Comparison of ENCODE assay signal across 22 mouse cellular contexts in the genomic region with DNA sequence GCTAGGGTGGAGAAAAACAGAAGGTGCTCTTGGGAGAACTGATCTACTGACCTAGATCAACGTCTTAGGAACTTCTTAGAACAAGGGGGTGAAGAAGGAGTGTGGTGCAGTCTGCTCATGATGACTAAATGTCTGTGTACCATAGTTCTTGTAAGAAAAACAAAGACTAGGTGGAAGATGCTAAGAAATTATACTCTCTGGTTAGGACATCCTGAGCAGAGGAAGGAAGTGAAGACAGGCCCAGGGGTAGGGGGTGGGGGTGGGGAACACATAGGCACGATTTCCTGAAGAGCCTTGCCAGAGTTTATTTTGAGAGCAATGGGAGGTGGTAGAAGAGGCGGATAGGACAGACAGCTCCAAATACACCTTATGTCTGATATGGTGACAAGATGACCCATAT. TPM values are rescaled to one million over a fixed set of nuclear protein-coding genes. Genes with fewer than 3 reads are reported as not detected.
DNase-seq lines count a peak whose midpoint lies in the region; ATAC-seq and TF ChIP-seq lines count a peak whose summit lies in the region.
"Had no signal": no experiment of that assay in that cellular context is flagged by ENCODE, and none has a peak within 500 bp of the region (broad histone marks: within the 10 kb centered on the region; RNA-seq: fewer than 3 reads in every experiment).

No protein-coding gene starts in this region.

- H3K9ac ChIP-seq in liver, embryonic 11.5 days (ENCODE audit: low read depth, low read length): no peak overlapping the region
- H3K9ac ChIP-seq in liver, embryonic 12.5 days: no peak overlapping the region
- no peak overlapping the region for H3K9ac ChIP-seq in forebrain, postnatal 0 days
- H3K9ac ChIP-seq: hindbrain, embryonic 15.5 days; limb, embryonic 13.5 days; lung, embryonic 14.5 days had no signal

- H3K36me3 ChIP-seq in liver, embryonic 11.5 days (ENCODE audit: control insufficient read depth, insufficient read depth, low read length): no peaks in the 10 kb centered on the region
- H3K36me3 ChIP-seq in liver, embryonic 12.5 days: no peaks in the 10 kb centered on the region
- no peaks in the 10 kb centered on the region for H3K36me3 ChIP-seq in forebrain, postnatal 0 days (ENCODE audit: insufficient read depth)

- H3K4me2 ChIP-seq in liver, embryonic 11.5 days: no peak overlapping the region
- no peak overlapping the region for H3K4me2 ChIP-seq in liver, embryonic 12.5 days
- no peak overlapping the region for H3K4me2 ChIP-seq in forebrain, postnatal 0 days (ENCODE audit: low read depth)
- H3K4me2 ChIP-seq: heart, embryonic 11.5 days; hindbrain, embryonic 15.5 days; limb, embryonic 13.5 days; lung, embryonic 14.5 days had no signal

- no peak for DNase-seq in gastrocnemius, adult 2 months
- no peak for DNase-seq in gastrocnemius, adult 18-20 months (ENCODE audit: low spot score)
- DNase-seq in liver, embryonic 11.5 days (ENCODE audit: low spot score): no peak
- DNase-seq in cerebellum, adult 9-11 months: no peak
- DNase-seq in forebrain, postnatal 0 days: no peak
- DNase-seq: adrenal gland, postnatal 10 days; cerebellum, adult 18-20 months; gastrocnemius, postnatal 14 days; kidney, adult 11 months; kidney, postnatal 25 days; layer of hippocampus, adult 9-11 months; lung, embryonic 14.5 days; midbrain, embryonic 14.5 days; retina, postnatal 1 day had no signal

- no peak overlapping the region for H3K4me3 ChIP-seq in gastrocnemius, adult 2 months
- no peak overlapping the region for H3K4me3 ChIP-seq in liver, embryonic 11.5 days (ENCODE audit: low read depth, low read length)
- H3K4me3 ChIP-seq in liver, embryonic 12.5 days: no peak overlapping the region
- no peak overlapping the region for H3K4me3 ChIP-seq in forebrain, postnatal 0 days (ENCODE audit: low read depth, low read length)
- H3K4me3 ChIP-seq: hindbrain, embryonic 15.5 days; limb, embryonic 13.5 days; myocyte had no signal

- intact Hi-C loops in gastrocnemius, adult 2 months (cut with DNase I): no loop called here

- no peak for TF ChIP-seq CTCF in gastrocnemius, adult 2 months (IDR thresholded peaks at IDR 0.05)
- no peak for TF ChIP-seq CTCF in forebrain, postnatal 0 days (IDR thresholded peaks at IDR 0.05; ENCODE audit: low read depth)

- no peaks in the 10 kb centered on the region for H3K9me3 ChIP-seq in liver, embryonic 11.5 days (ENCODE audit: control insufficient read depth, low read length)
- no peaks in the 10 kb centered on the region for H3K9me3 ChIP-seq in liver, embryonic 12.5 days (replicated peaks)
- no peaks in the 10 kb centered on the region for H3K9me3 ChIP-seq in forebrain, postnatal 0 days (ENCODE audit: low read length)
- H3K9me3 ChIP-seq: hindbrain, embryonic 15.5 days had no signal

- peak overlapping the region; percentile 72; the same call in 1 of the 2 replicates for H3K27ac ChIP-seq in gastrocnemius, adult 2 months
- H3K27ac ChIP-seq in liver, embryonic 11.5 days (ENCODE audit: low read depth, low read length): 0 out of 2 replicates have a peak overlapping the region, but pooled peaks have one; percentile 4
- H3K27ac ChIP-seq in liver, embryonic 12.5 days: no peak overlapping the region
- no peak overlapping the region for H3K27ac ChIP-seq in forebrain, postnatal 0 days (ENCODE audit: low read depth, low read length)
- H3K27ac ChIP-seq: hindbrain, embryonic 15.5 days; limb, embryonic 13.5 days had no signal

- ATAC-seq in liver, embryonic 11.5 days (replicated peaks; ENCODE audit: low FRiP score): no peak
- ATAC-seq in liver, embryonic 12.5 days: no peak
- ATAC-seq in activated CD4-positive, CD25-positive, alpha-beta regulatory T cell, adult 4 months: peak; percentile 32
- peak; percentile 39; the same call in 1 of the 2 replicates for ATAC-seq in megakaryocyte progenitor cell, adult 5-6 weeks (replicated peaks; ENCODE audit: poor library complexity)
- ATAC-seq in forebrain, postnatal 0 days: no peak
- ATAC-seq: forebrain, embryonic 16.5 days had no signal

- peaks cover 23% of the 10 kb centered on the region for H3K4me1 ChIP-seq in liver, embryonic 11.5 days (replicated peaks; ENCODE audit: control insufficient read depth, insufficient read depth, low read length)
- peaks cover 56% of the 10 kb centered on the region for H3K4me1 ChIP-seq in liver, embryonic 12.5 days
- no peaks in the 10 kb centered on the region for H3K4me1 ChIP-seq in forebrain, postnatal 0 days (ENCODE audit: insufficient read depth)
- H3K4me1 ChIP-seq: hindbrain, embryonic 15.5 days had no signal

- 45% methylated on average over 3 of the region's 3 CpGs for WGBS in liver, embryonic 11.5 days
- WGBS in liver, embryonic 12.5 days (ENCODE audit: insufficient replicate concordance): 37% methylated on average over 3 of the region's 3 CpGs
- WGBS in forebrain, postnatal 0 days: 81% methylated on average over 3 of the region's 3 CpGs

- no peaks in the 10 kb centered on the region for H3K27me3 ChIP-seq in liver, embryonic 11.5 days (replicated peaks; ENCODE audit: control insufficient read depth, insufficient read depth, low read length)
- H3K27me3 ChIP-seq in liver, embryonic 12.5 days (replicated peaks): no peaks in the 10 kb centered on the region
- no peaks in the 10 kb centered on the region for H3K27me3 ChIP-seq in forebrain, postnatal 0 days (ENCODE audit: insufficient read depth, low read length)
- H3K27me3 ChIP-seq: hindbrain, embryonic 15.5 days; limb, embryonic 13.5 days had no signal

RNA-seq across cellular contexts. Expression of a gene that starts 27.6 kb away (rescaled TPM):
- total RNA-seq in gastrocnemius, adult 2 months (2021): 1 to 10 TPM; 3.0 to 3.7 TPM
- 1 to 10 TPM; 1.9 to 4.1 TPM for total RNA-seq in gastrocnemius, adult 18-20 months (2021)
- polyA plus RNA-seq in liver, embryonic 11.5 days (2014; fragmentation: Nextera tagmentation; extraction: Ambion mirVana): 8.5 and 8.8 TPM in 2 replicates
- 3.6 and 4.5 TPM in 2 replicates for polyA plus RNA-seq in liver, embryonic 12.5 days (2016; fragmentation: Nextera tagmentation; extraction: Ambion mirVana)
- polyA plus RNA-seq in activated CD4-positive, CD25-positive, alpha-beta regulatory T cell, adult 4 months (2017; shearing (Covaris generic)): 10 to 100 TPM; 74.6 to 85.8 TPM
- 0.49 and 0.76 TPM in 2 replicates for total RNA-seq in megakaryocyte progenitor cell, adult 5-6 weeks (2015)
- 0.46 and 0.64 TPM in 2 replicates for total RNA-seq in megakaryocyte progenitor cell, adult 5-6 weeks (2017)
- total RNA-seq in forebrain, postnatal 0 days (2014; rRNA removed): 16.2 and 19.8 TPM in 2 replicates
- 3.5 and 5.0 TPM in 2 replicates for polyA plus RNA-seq in forebrain, postnatal 0 days (2015; fragmentation: Nextera tagmentation; extraction: Ambion mirVana)

RNA-seq across cellular contexts. Expression of a gene that starts 31.3 kb away (rescaled TPM):
- total RNA-seq in gastrocnemius, adult 2 months (2021): under 1 TPM; 0.64 to 0.99 TPM
- under 1 TPM; 0.48 to 0.50 TPM for total RNA-seq in gastrocnemius, adult 18-20 months (2021)
- polyA plus RNA-seq in liver, embryonic 11.5 days (2014; fragmentation: Nextera tagmentation; extraction: Ambion mirVana): 5.5 and 6.6 TPM in 2 replicates
- 4.1 and 5.3 TPM in 2 replicates for polyA plus RNA-seq in liver, embryonic 12.5 days (2016; fragmentation: Nextera tagmentation; extraction: Ambion mirVana)
- polyA plus RNA-seq in activated CD4-positive, CD25-positive, alpha-beta regulatory T cell, adult 4 months (2017; shearing (Covaris generic)): 10 to 100 TPM; 19.9 to 53.2 TPM
- total RNA-seq in megakaryocyte progenitor cell, adult 5-6 weeks (2015): 18.5 and 19.4 TPM in 2 replicates
- 13.0 and 26.7 TPM in 2 replicates for total RNA-seq in megakaryocyte progenitor cell, adult 5-6 weeks (2017)
- 9.2 and 15.1 TPM in 2 replicates for total RNA-seq in forebrain, postnatal 0 days (2014; rRNA removed)
- 6.6 and 7.4 TPM in 2 replicates for polyA plus RNA-seq in forebrain, postnatal 0 days (2015; fragmentation: Nextera tagmentation; extraction: Ambion mirVana)

Comparison
In these comparisons a context has a peak if more than half of its experiments do, and no peak if none do; other contexts are left out.
1. H3K27ac ChIP-seq: peak in gastrocnemius, adult 2 months (single experiment) and liver, embryonic 11.5 days (single experiment); none in liver, embryonic 12.5 days (single experiment) and forebrain, postnatal 0 days (single experiment).
2. ATAC-seq: peak in activated CD4-positive, CD25-positive, alpha-beta regulatory T cell, adult 4 months (single experiment) and megakaryocyte progenitor cell, adult 5-6 weeks (single experiment); none in liver, embryonic 11.5 days (single experiment), liver, embryonic 12.5 days (single experiment) and forebrain, postnatal 0 days (single experiment).